Mouse (Mus musculus) kidney, adult 2 months (tissue): ENCODE measurements around the gene Ccdc134. TPM values are rescaled to one million over a fixed set of nuclear protein-coding genes. Genes with fewer than 3 reads are reported as not detected.

Experiments used
- DNase-seq: peaks from one replicate; pipeline ENCODE4 v3.0.0; 2021
- H3K27ac ChIP-seq: fragments of 200-500 bp; 2 replicates; pipeline ENCODE4 v1.5.1; 2012; ENCODE audit warnings: low read depth, low read length, control low read depth, inconsistent platforms; ENCODE audit not compliant: insufficient read depth
- H3K27me3 ChIP-seq: fragments of 200-500 bp; replicated peaks from 2 replicates; pipeline ENCODE4 v1.6.1; 2012; ENCODE audit warnings: mild to moderate bottlenecking, moderate library complexity, low read length, inconsistent platforms; ENCODE audit not compliant: control insufficient read depth, insufficient read depth
- H3K36me3 ChIP-seq: fragments of 200-500 bp; 2 replicates; pipeline ENCODE4 v1.6.1; 2012; ENCODE audit warnings: mild to moderate bottlenecking, moderate library complexity, low read length, inconsistent platforms; ENCODE audit not compliant: control insufficient read depth, insufficient read depth
- H3K4me1 ChIP-seq: fragments of 200-500 bp; 2 replicates; pipeline ENCODE4 v1.6.1; 2011; ENCODE audit warnings: low read length; ENCODE audit not compliant: control insufficient read depth, insufficient read depth
- H3K4me3 ChIP-seq: fragments of 200-500 bp; 2 replicates; pipeline ENCODE4 v1.5.1; 2011; ENCODE audit warnings: mild to moderate bottlenecking, low read depth, low read length, control low read depth; ENCODE audit not compliant: insufficient read depth
- CTCF ChIP-seq: fragments of 200-500 bp; conservative IDR thresholded peaks from 2 replicates; pipeline ENCODE4 v1.5.1; 2011; ENCODE audit warnings: low read depth, mild to moderate bottlenecking, control low read depth, low read length, moderate library complexity, mixed read lengths; ENCODE audit not compliant: insufficient read depth, insufficient read length
- POLR2A ChIP-seq: fragments of 200-500 bp; IDR thresholded peaks from one replicate; pipeline ENCODE4 v1.6.1; 2011; ENCODE audit warnings: low read depth, low read length, control low read depth
- WGBS: fragments of 180-500 bp; shearing (Covaris S2); methylation state at CpG from one replicate; pipeline ENCODE4 v1.1.7; 2018; 5-methylcytosine and 5-hydroxymethylcytosine counted together
- polyA plus RNA-seq: library from polyadenylated mRNA; depleted of rRNA; stranded (reverse); fragments of >200 nt; gene quantifications from 2 replicates; pipeline ENCODE4 v1.2.3, GENCODE M21; 2012

The Ccdc134 gene
- polyA plus RNA-seq, 1 experiment: 6.9 TPM

GRCm38 (mm10) chr15:82150042-82150441, 22.3 kb downstream of the Ccdc134 start:
- H3K27ac ChIP-seq: no peak overlapping the region
- DNase-seq: no peak
- no peaks in the 10 kb centered on the region for H3K36me3 ChIP-seq
- H3K4me1 ChIP-seq: peaks cover 23% of the 10 kb centered on the region; the same call in 1 of the 2 replicates
- H3K27me3 ChIP-seq: no peaks in the 10 kb centered on the region
- TF ChIP-seq CTCF: no peak
- no peak overlapping the region for H3K4me3 ChIP-seq

- TF ChIP-seq CTCF: no peak
- no peak for TF ChIP-seq POLR2A
- no peak overlapping the region for H3K27ac ChIP-seq
- no peak for DNase-seq
- H3K36me3 ChIP-seq: no peaks in the 10 kb centered on the region
- WGBS: 89% methylated on average over 4 of the region's 4 CpGs
- peaks cover 21% of the 10 kb centered on the region; the same call in 1 of the 2 replicates for H3K4me1 ChIP-seq
- H3K27me3 ChIP-seq: no peaks in the 10 kb centered on the region
- H3K4me3 ChIP-seq: no peak overlapping the region
Measured at GRCm38 (mm10) chr15:82151176-82151575, 23.5 kb downstream of the Ccdc134 start.

GRCm38 (mm10) chr15:82152022-82152421, 24.3 kb downstream of the Ccdc134 start:
- no peaks in the 10 kb centered on the region for H3K27me3 ChIP-seq
- 78% methylated on average over 12 of the region's 12 CpGs for WGBS
- no peak for DNase-seq
- no peaks in the 10 kb centered on the region for H3K36me3 ChIP-seq
- no peak overlapping the region for H3K4me3 ChIP-seq
- TF ChIP-seq POLR2A (no peak), CTCF (no peak)
- H3K27ac ChIP-seq: no peak overlapping the region
- peaks cover 20% of the 10 kb centered on the region; the same call in 1 of the 2 replicates for H3K4me1 ChIP-seq

GRCm38 (mm10) chr15:82152435-82152834, 24.7 kb downstream of the Ccdc134 start:
- no peak overlapping the region for H3K4me3 ChIP-seq
- 66% methylated on average over 7 of the region's 7 CpGs for WGBS
- H3K36me3 ChIP-seq: no peaks in the 10 kb centered on the region
- no peak for DNase-seq
- peaks cover 20% of the 10 kb centered on the region; the same call in 1 of the 2 replicates for H3K4me1 ChIP-seq
- no peak for TF ChIP-seq CTCF
- no peak for TF ChIP-seq POLR2A
- H3K27ac ChIP-seq: no peak overlapping the region
- no peaks in the 10 kb centered on the region for H3K27me3 ChIP-seq

- peak; percentile 19 for DNase-seq
- Histone ChIP-seq H3K27ac (no peak overlapping the region), H3K4me1 (peaks cover 19% of the 10 kb centered on the region), H3K36me3 (no peaks in the 10 kb centered on the region), H3K4me3 (no peak overlapping the region), H3K27me3 (no peaks in the 10 kb centered on the region)
- 72% methylated on average over 6 of the region's 6 CpGs for WGBS
- TF ChIP-seq POLR2A (no peak), CTCF (no peak)
Measured at GRCm38 (mm10) chr15:82156298-82156697, 28.6 kb downstream of the Ccdc134 start.

- no peak overlapping the region for H3K4me3 ChIP-seq
- DNase-seq: no peak
- no peak for TF ChIP-seq CTCF
- TF ChIP-seq POLR2A: no peak
- no peaks in the 10 kb centered on the region for H3K36me3 ChIP-seq
- no peaks in the 10 kb centered on the region for H3K27me3 ChIP-seq
- WGBS: 59% methylated on average over 10 of the region's 10 CpGs
- H3K4me1 ChIP-seq: peaks cover 21% of the 10 kb centered on the region
- H3K27ac ChIP-seq: no peak overlapping the region
Measured at GRCm38 (mm10) chr15:82156902-82157301, 29.2 kb downstream of the Ccdc134 start.

GRCm38 (mm10) chr15:82158243-82159035, 30.7 kb downstream of the Ccdc134 start:
- peaks cover 19% of the 10 kb centered on the region for H3K4me1 ChIP-seq
- no peaks in the 10 kb centered on the region for H3K36me3 ChIP-seq
- DNase-seq: no peak
- 51% methylated on average over 17 of the region's 17 CpGs for WGBS
- no peak overlapping the region for H3K27ac ChIP-seq
- TF ChIP-seq CTCF (no peak), POLR2A (no peak)
- no peaks in the 10 kb centered on the region for H3K27me3 ChIP-seq
- no peak overlapping the region for H3K4me3 ChIP-seq

GRCm38 (mm10) chr15:82159471-82159870, 31.7 kb downstream of the Ccdc134 start:
- no peaks in the 10 kb centered on the region for H3K36me3 ChIP-seq
- no peaks in the 10 kb centered on the region for H3K27me3 ChIP-seq
- H3K4me1 ChIP-seq: peaks cover 21% of the 10 kb centered on the region
- TF ChIP-seq CTCF (no peak), POLR2A (no peak)
- 91% methylated on average over 9 of the region's 9 CpGs for WGBS
- no peak for DNase-seq
- no peak overlapping the region for H3K4me3 ChIP-seq
- H3K27ac ChIP-seq: no peak overlapping the region
